Mouse (Mus musculus): Measurements from ENCODE around the gene Grm7. TPM values are rescaled to one million over a fixed set of nuclear protein-coding genes. Genes with fewer than 3 reads are reported as not detected.

The Grm7 gene
- polyA plus RNA-seq (2012; fragmentation: generic; extraction: Trizol), result under 1 TPM in 1 of 2 experiments, not detected in 1; 0.01 TPM

GRCm38 (mm10) chr6:110645411-110646361 is at the start of gene Grm7:
Gene Grm7, plus strand, starts transcription at chr6:110645581.

